Mouse (Mus musculus): ENCODE data around the gene Fam163a.

DNA sequence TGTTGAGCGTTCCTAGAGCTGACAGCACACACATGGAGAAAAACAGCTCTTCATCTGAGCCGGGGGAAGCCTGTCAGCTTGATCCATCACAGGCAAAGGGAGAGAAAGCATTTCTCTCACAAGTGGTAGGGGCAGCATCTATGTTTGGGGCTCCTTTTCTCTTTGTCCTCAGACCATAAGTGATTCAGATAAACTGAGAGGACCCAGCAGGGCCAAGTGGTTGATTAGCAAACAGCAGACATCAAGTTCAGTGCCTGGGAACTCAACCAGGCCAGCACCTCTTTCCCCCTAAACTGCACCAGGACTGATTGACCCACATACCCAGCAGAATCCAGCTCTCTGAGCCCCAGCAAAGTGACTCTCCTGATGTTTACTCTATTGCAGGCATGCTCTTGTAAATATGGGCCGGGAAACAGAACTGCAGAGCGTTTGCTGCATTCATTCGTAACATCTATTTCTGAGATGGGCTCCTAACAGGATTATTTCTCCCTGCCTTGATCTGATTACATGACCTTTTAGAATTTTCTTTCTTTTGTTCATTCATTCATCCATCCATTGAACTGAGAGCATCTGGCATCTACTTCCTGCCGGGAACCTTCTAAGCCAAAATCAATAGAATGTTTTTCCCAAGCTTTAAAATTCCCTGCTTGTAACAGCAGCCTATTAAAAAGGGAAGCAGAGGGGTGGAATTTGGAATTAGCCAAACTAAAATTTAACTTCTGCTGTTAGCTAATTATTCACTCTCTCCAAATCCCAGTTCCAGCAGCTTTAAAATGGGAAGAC, 21.5 kb downstream of the Fam163a start:
- TF ChIP-seq CTCF (IDR thresholded peaks at IDR 0.05; ENCODE audit: low read depth, low read length) = no peak
- TF ChIP-seq GATA1 (IDR thresholded peaks at IDR 0.05; ENCODE audit: borderline replicate concordance, low read length) = no peak
- no peak for TF ChIP-seq GATA2 (IDR thresholded peaks at IDR 0.05; ENCODE audit: borderline replicate concordance, low read depth, low read length)
- no peak for TF ChIP-seq TAL1 (conservative IDR thresholded peaks at IDR 0.05; ENCODE audit: low read depth, low read length)
- no peak for TF ChIP-seq POLR2AphosphoS5 (IDR thresholded peaks at IDR 0.05; ENCODE audit: insufficient replicate concordance, low read depth, low read length)
